Mouse (Mus musculus) G1E (cell line): ENCODE results near the gene Crisp4.

Experiments used
- CTCF ChIP-seq: IDR thresholded peaks from 2 replicates; pipeline ENCODE4 v1.5.1; 2012; ENCODE audit warnings: low read depth, low read length, inconsistent platforms, mixed read lengths
- GATA1 ChIP-seq: IDR thresholded peaks from 2 replicates; pipeline ENCODE4 v1.6.1; 2012; ENCODE audit warnings: borderline replicate concordance, low read length, inconsistent platforms, mixed read lengths
- POLR2AphosphoS5 ChIP-seq: IDR thresholded peaks from 2 replicates; pipeline ENCODE4 v1.6.1; 2012; ENCODE audit warnings: low read depth, low read length, inconsistent platforms; ENCODE audit not compliant: insufficient replicate concordance

GRCm38 (mm10) chr1:18129983-18130382 lies 15.7 kb downstream of the Crisp4 start:
- TF ChIP-seq CTCF (no peak), GATA1 (no peak), POLR2AphosphoS5 (no peak)
